Comparison of ENCODE assay signal across 17 mouse cellular contexts in genomic region chr4:10201835-10202234, GRCm38 (mm10).
DNase-seq lines count a peak whose midpoint lies in the region; ATAC-seq and TF ChIP-seq lines count a peak whose summit lies in the region.
"Had no signal": no experiment of that assay in that cellular context is flagged by ENCODE, and none has a peak within 500 bp of the region (broad histone marks: within the 10 kb centered on the region; RNA-seq: fewer than 3 reads in every experiment).

No protein-coding gene starts in this region.

- no peak overlapping the region for H3K9ac ChIP-seq in hindbrain, postnatal 0 days (replicated peaks; ENCODE audit: low read length)
- no peak overlapping the region for H3K9ac ChIP-seq in hindbrain, embryonic 11.5 days (ENCODE audit: low read depth, low read length)
- H3K9ac ChIP-seq in CH12.LX (ENCODE audit: insufficient read depth, low read depth) (no peak overlapping the region), ES-E14 (ENCODE audit: insufficient read depth, low read depth, low read length, poor library complexity, severe bottlenecking) (no peak overlapping the region)
- H3K9ac ChIP-seq: embryonic facial prominence, embryonic 12.5 days; forebrain, embryonic 12.5 days; liver, embryonic 15.5 days; stomach, embryonic 15.5 days had no signal

- no peak overlapping the region for H3K4me2 ChIP-seq in hindbrain, postnatal 0 days (ENCODE audit: low read depth, low read length)
- no peak overlapping the region for H3K4me2 ChIP-seq in hindbrain, embryonic 11.5 days (replicated peaks; ENCODE audit: low read depth, low read length)
- H3K4me2 ChIP-seq in CH12.LX (ENCODE audit: insufficient read depth, low read depth, poor library complexity, severe bottlenecking): no peak overlapping the region
- H3K4me2 ChIP-seq: embryonic facial prominence, embryonic 12.5 days; forebrain, embryonic 12.5 days; liver, embryonic 15.5 days; stomach, embryonic 15.5 days had no signal

- TF ChIP-seq POLR2A in CH12.LX (IDR thresholded peaks at IDR 0.05; ENCODE audit: low read depth, low read length): no peak

- H3K27me3 ChIP-seq in hindbrain, postnatal 0 days (ENCODE audit: insufficient read depth, low read length): no peaks in the 10 kb centered on the region
- no peaks in the 10 kb centered on the region for H3K27me3 ChIP-seq in hindbrain, embryonic 11.5 days (ENCODE audit: control insufficient read depth, insufficient read depth, low read length)
- H3K27me3 ChIP-seq in CH12.LX (replicated peaks): no peaks in the 10 kb centered on the region
- H3K27me3 ChIP-seq: embryonic facial prominence, embryonic 12.5 days; forebrain, embryonic 12.5 days; liver, embryonic 15.5 days; stomach, embryonic 15.5 days had no signal

- H3K9me3 ChIP-seq in hindbrain, postnatal 0 days (ENCODE audit: low read length): no peaks in the 10 kb centered on the region
- H3K9me3 ChIP-seq in hindbrain, embryonic 11.5 days (ENCODE audit: control insufficient read depth, low read length): no peaks in the 10 kb centered on the region
- H3K9me3 ChIP-seq in CH12.LX (replicated peaks; ENCODE audit: low read length) (no peaks in the 10 kb centered on the region), ES-E14 (ENCODE audit: control insufficient read depth, insufficient read depth, low read depth, low read length) (no peaks in the 10 kb centered on the region)
- H3K9me3 ChIP-seq: embryonic facial prominence, embryonic 12.5 days; forebrain, embryonic 12.5 days; liver, embryonic 15.5 days; stomach, embryonic 15.5 days had no signal

- no peaks in the 10 kb centered on the region for H3K36me3 ChIP-seq in hindbrain, postnatal 0 days (ENCODE audit: insufficient read depth, low read length)
- H3K36me3 ChIP-seq in hindbrain, embryonic 11.5 days (ENCODE audit: control insufficient read depth, insufficient read depth, low read length): no peaks in the 10 kb centered on the region
- H3K36me3 ChIP-seq in CH12.LX (replicated peaks in 1 of 2; ENCODE audit: control insufficient read depth in 1 of 2, insufficient read depth in 1 of 2, low read length in 1 of 2) (no peaks in the 10 kb centered on the region), ES-E14 (ENCODE audit: control insufficient read depth, insufficient read depth, low read length, poor library complexity, severe bottlenecking) (no peaks in the 10 kb centered on the region)
- H3K36me3 ChIP-seq: embryonic facial prominence, embryonic 12.5 days; forebrain, embryonic 12.5 days; liver, embryonic 15.5 days; stomach, embryonic 15.5 days had no signal

- no peaks in the 10 kb centered on the region for H3K4me1 ChIP-seq in hindbrain, postnatal 0 days (ENCODE audit: insufficient read depth, low read length)
- H3K4me1 ChIP-seq in hindbrain, embryonic 11.5 days (replicated peaks; ENCODE audit: control insufficient read depth, insufficient read depth, low read length): no peaks in the 10 kb centered on the region
- H3K4me1 ChIP-seq in CH12.LX (ENCODE audit: control insufficient read depth in 1 of 2, insufficient read depth in 2 of 2) (no peaks in the 10 kb centered on the region), ES-E14 (ENCODE audit: control insufficient read depth in 2 of 2, insufficient read depth in 2 of 2, low read length in 2 of 2, poor library complexity in 1 of 2) (no peaks in the 10 kb centered on the region)
- H3K4me1 ChIP-seq: forebrain, embryonic 12.5 days; liver, embryonic 15.5 days; stomach, embryonic 15.5 days had no signal

- TF ChIP-seq RAD21 in CH12.LX (IDR thresholded peaks at IDR 0.05; ENCODE audit: low read depth, low read length): peak; percentile 20

- TF ChIP-seq EP300 in CH12.LX (IDR thresholded peaks at IDR 0.05; ENCODE audit: low read length): no peak

- peak; percentile 21; the same call in 1 of the 2 replicates for ATAC-seq in hindbrain, postnatal 0 days
- ATAC-seq in hindbrain, embryonic 11.5 days (ENCODE audit: low FRiP score): no peak
- ATAC-seq: CD4-positive, CD25-positive, alpha-beta regulatory T cell, adult 4 months; intestine, embryonic 16.5 days had no signal

- H3K4me3 ChIP-seq in hindbrain, postnatal 0 days (ENCODE audit: low read length): no peak overlapping the region
- H3K4me3 ChIP-seq in hindbrain, embryonic 11.5 days (ENCODE audit: low read depth, low read length): no peak overlapping the region
- H3K4me3 ChIP-seq in CH12.LX (replicated peaks in 1 of 3; ENCODE audit: low read depth in 2 of 3, low read length in 2 of 3, poor library complexity in 1 of 3) (no peak overlapping the region), ES-E14 (ENCODE audit: insufficient read depth in 1 of 2, low read depth in 1 of 2, low read length in 2 of 2, poor library complexity in 1 of 2, severe bottlenecking in 1 of 2) (no peak overlapping the region)
- H3K4me3 ChIP-seq: embryonic facial prominence, embryonic 12.5 days; forebrain, embryonic 12.5 days; liver, embryonic 15.5 days; myocyte; stomach, embryonic 15.5 days had no signal

- dilution Hi-C loops in CH12.LX (cut with MboI; ENCODE audit: extremely low pct_ligation_motif_present, extremely low pct_unique_long_range_greater_than_20kb, low sequenced_read_pairs): no loop called here

- no peak overlapping the region for H3K27ac ChIP-seq in hindbrain, postnatal 0 days
- no peak overlapping the region for H3K27ac ChIP-seq in hindbrain, embryonic 11.5 days (ENCODE audit: low read depth, low read length)
- no peak overlapping the region for H3K27ac ChIP-seq in CH12.LX (ENCODE audit: insufficient read depth, low read depth)
- H3K27ac ChIP-seq in ES-E14 (ENCODE audit: insufficient read depth, low read depth, low read length, poor library complexity, severe bottlenecking): no peak overlapping the region
- H3K27ac ChIP-seq: embryonic facial prominence, embryonic 12.5 days; forebrain, embryonic 12.5 days; liver, embryonic 15.5 days; stomach, embryonic 15.5 days had no signal

- DNase-seq in hindbrain, postnatal 0 days (ENCODE audit: low spot score): peak; percentile 41
- no peak for DNase-seq in hindbrain, embryonic 11.5 days (ENCODE audit: low spot score)
- no peak for DNase-seq in CH12.LX (ENCODE audit: extremely low read depth)
- peak; percentile 8 for DNase-seq in ES-E14 (ENCODE audit: low read depth, low spot score)
- DNase-seq in forelimb bud, embryonic 11.5 days (ENCODE audit: low read depth, low spot score): peak; percentile 47
- DNase-seq in frontal cortex, postnatal 10 days (ENCODE audit: low spot score in 2 of 2): no peak
- no peak for DNase-seq in adrenal gland, adult (ENCODE audit: inconsistent age in 2 of 2, low spot score in 1 of 2)
- no peak for DNase-seq in urinary bladder, postnatal 14 days (ENCODE audit: low spot score)
- DNase-seq: adrenal gland, postnatal 36 days; cerebellum, adult 11 months had no signal

- 51% methylated on average over 3 of the region's 3 CpGs for WGBS in hindbrain, postnatal 0 days
- 53% methylated on average over 3 of the region's 3 CpGs for WGBS in hindbrain, embryonic 11.5 days

- no peaks in the 10 kb centered on the region for H3K79me2 ChIP-seq in CH12.LX (replicated peaks; ENCODE audit: control insufficient read depth, extremely low read depth, insufficient read depth, poor library complexity, severe bottlenecking)

- in situ Hi-C loops in CH12.LX (cut with MboI; ENCODE audit: low pct_ligation_motif_present, low pct_unique_long_range_greater_than_20kb, low sequenced_read_pairs) (no loop called here), ES-E14 (cut with MboI; ENCODE audit: low sequenced_read_pairs in 2 of 2, unreplicated experiment in 2 of 2) (no loop called here)

- TF ChIP-seq CTCF in hindbrain, postnatal 0 days (IDR thresholded peaks at IDR 0.05; ENCODE audit: low read depth): peak; percentile 49
- peak in 1 of 2 experiments; percentile 32; a peak in 1 of 4 replicates for TF ChIP-seq CTCF in CH12.LX (conservative IDR thresholded peaks at IDR 0.05 in 1 of 2, IDR thresholded peaks at IDR 0.05 in 1 of 2; ENCODE audit: low read depth in 2 of 2, low read length in 2 of 2)

TF ChIP-seq in CH12.LX, 34 proteins besides CTCF, POLR2A, EP300 and RAD21:
- TF ChIP-seq TCF12 (IDR thresholded peaks at IDR 0.05; ENCODE audit: low read depth, low read length): no peak
- no peak for TF ChIP-seq PAX5 (IDR thresholded peaks at IDR 0.05; ENCODE audit: low read length)
- TF ChIP-seq MXI1 (IDR thresholded peaks at IDR 0.05; ENCODE audit: low read depth, low read length): no peak
- no peak for TF ChIP-seq NELFE (IDR thresholded peaks at IDR 0.05; ENCODE audit: low read depth, low read length)
- TF ChIP-seq JUN (IDR thresholded peaks at IDR 0.05; ENCODE audit: insufficient read depth, low read depth, low read length): no peak
- peak; percentile 41; the same call in 1 of the 2 replicates for TF ChIP-seq SMC3 (IDR thresholded peaks at IDR 0.05; ENCODE audit: low read depth, low read length)
- no peak for TF ChIP-seq MYC (IDR thresholded peaks at IDR 0.05; ENCODE audit: low read depth, low read length)

TF ChIP-seq in ES-E14, 5 proteins besides CTCF, POLR2A, EP300 and RAD21:
- TF ChIP-seq ZNF384 (IDR thresholded peaks at IDR 0.05; ENCODE audit: low read depth, low read length) (no peak), ZC3H11A (IDR thresholded peaks at IDR 0.05; ENCODE audit: borderline replicate concordance, low read depth, low read length) (no peak), CHD2 (IDR thresholded peaks at IDR 0.05; ENCODE audit: low read depth, low read length) (no peak), MAFK (IDR thresholded peaks at IDR 0.05; ENCODE audit: insufficient read depth, low read depth, low read length) (no peak), HCFC1 (IDR thresholded peaks at IDR 0.05; ENCODE audit: borderline replicate concordance, insufficient read depth, low read length) (no peak)

Comparison
In these comparisons a context has a peak if more than half of its experiments do, and no peak if none do; other contexts are left out.
1. DNase-seq: peak in hindbrain, postnatal 0 days (single experiment), ES-E14 (single experiment) and forelimb bud, embryonic 11.5 days (single experiment); none in hindbrain, embryonic 11.5 days (single experiment), CH12.LX (single experiment), frontal cortex, postnatal 10 days (0 of 2), adrenal gland, adult (0 of 2) and urinary bladder, postnatal 14 days (single experiment).